Mouse (Mus musculus) lung, adult 2 months (tissue): ENCODE data around the gene Stoml2. TPM values are rescaled to one million over a fixed set of nuclear protein-coding genes. Genes with fewer than 3 reads are reported as not detected.
A peak's percentile ranks its signal among the peaks of the same experiment; 100 is the strongest.

Experiments used
- DNase-seq: peaks from one replicate; pipeline ENCODE4 v3.0.0; 2022
- H3K4me1 ChIP-seq: fragments of 200-500 bp; 2 replicates; pipeline ENCODE4 v1.6.1; 2011; ENCODE audit warnings: low read length; ENCODE audit not compliant: control insufficient read depth, insufficient read depth
- H3K4me3 ChIP-seq: fragments of 200-500 bp; replicated peaks from 2 replicates; pipeline ENCODE3; 2011; ENCODE audit warnings: low read depth, mild to moderate bottlenecking, control low read depth, low read length; ENCODE audit errors: extremely low read depth
- CTCF ChIP-seq: fragments of 200-500 bp; IDR thresholded peaks from 2 replicates; pipeline ENCODE4 v1.5.1; 2011; ENCODE audit warnings: mild to moderate bottlenecking, low read length, control low read depth; ENCODE audit not compliant: insufficient read depth
- POLR2A ChIP-seq: fragments of 200-500 bp; IDR thresholded peaks from 2 replicates; pipeline ENCODE4 v1.6.1; 2011; ENCODE audit warnings: low read depth, mild to moderate bottlenecking, control low read depth, low read length, borderline replicate concordance; ENCODE audit errors: extremely low read depth
- WGBS: fragments of 180-500 bp; shearing (Covaris S2); methylation state at CpG from one replicate; pipeline ENCODE4 v1.1.7; 2018; 5-methylcytosine and 5-hydroxymethylcytosine counted together
- polyA plus RNA-seq: library from polyadenylated mRNA; depleted of rRNA; stranded (reverse); fragments of >200 nt; gene quantifications from 2 replicates; pipeline ENCODE4 v1.2.3, GENCODE M21; 2012

Stoml2 gene
- polyA plus RNA-seq, 1 experiment: 56.6 TPM

DNA sequence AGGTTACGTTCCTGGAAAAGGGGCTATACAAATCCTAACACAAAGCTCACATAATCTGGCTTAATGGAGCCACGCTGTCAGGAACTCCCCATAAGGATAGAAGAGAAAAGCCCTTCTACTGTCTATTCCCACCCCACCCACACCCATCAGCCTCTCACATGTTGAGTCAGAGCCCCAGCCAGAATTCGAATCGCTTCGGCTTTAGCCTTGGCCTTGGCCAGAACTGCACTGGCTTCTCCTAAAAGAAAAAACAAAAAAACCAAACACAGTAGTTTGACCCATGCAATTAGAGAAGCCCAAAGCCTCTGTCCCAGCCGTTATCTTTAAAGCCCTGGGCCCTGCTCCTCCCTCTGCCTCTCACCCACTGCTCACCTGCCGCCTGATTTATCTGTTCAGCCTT is 2.4 kb downstream of the Stoml2 start:
- WGBS: 91% methylated on average over 7 of the region's 7 CpGs
- DNase-seq: no peak
- Histone ChIP-seq H3K4me3 (no peak overlapping the region), H3K4me1 (peaks cover 7% of the 10 kb centered on the region; the same call in 1 of the 2 replicates)
- no peak for TF ChIP-seq POLR2A
- no peak for TF ChIP-seq CTCF

DNA sequence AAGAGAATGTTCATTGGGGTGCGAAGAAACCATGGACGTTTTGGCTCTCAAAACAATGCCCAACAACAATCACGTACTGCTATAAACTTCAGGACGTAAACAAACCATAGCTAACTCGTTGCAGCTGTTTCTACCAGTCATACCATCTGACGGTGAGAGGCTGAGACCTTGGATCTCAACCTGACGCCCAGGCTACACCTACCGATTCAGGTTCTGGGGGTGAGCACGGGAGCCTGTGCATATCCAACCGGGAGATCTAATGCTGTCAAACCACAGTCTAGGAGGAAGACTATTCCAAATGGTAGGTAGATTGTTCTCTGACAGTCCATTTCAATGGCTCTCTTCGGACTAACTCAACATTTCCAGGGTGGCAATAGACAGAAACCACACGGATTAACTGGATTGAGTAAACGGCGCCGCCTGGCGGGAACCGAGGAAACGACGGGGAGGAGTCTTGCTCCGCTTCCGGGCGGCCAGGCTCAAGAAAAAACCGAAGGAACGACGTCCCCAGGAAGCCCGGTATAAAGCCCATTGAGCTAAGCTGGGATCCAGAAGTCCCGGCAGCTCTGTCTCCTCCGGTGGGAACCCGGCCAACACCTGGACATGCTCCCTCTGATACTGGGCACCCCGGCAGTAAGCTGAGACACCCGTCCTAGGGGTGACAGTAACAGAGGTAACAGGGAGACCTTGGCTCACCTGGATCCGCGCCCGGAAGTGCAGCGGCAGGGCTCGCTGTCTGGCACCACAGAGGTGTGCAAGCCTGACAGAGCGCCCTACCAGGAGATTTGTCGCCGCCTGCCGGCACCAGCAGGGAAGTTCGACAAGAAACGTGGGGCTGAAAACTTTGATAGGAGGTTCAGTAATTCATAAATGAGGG is 6.2 kb downstream of the Stoml2 start, which contains the start of gene Pigo:
Pigo (minus strand) TSS at position 736 of the 877 bp plus-strand sequence.
- 0 out of 2 replicates have a peak, but pooled peaks cover 3% of the 10 kb centered on the region for H3K4me1 ChIP-seq

DNA sequence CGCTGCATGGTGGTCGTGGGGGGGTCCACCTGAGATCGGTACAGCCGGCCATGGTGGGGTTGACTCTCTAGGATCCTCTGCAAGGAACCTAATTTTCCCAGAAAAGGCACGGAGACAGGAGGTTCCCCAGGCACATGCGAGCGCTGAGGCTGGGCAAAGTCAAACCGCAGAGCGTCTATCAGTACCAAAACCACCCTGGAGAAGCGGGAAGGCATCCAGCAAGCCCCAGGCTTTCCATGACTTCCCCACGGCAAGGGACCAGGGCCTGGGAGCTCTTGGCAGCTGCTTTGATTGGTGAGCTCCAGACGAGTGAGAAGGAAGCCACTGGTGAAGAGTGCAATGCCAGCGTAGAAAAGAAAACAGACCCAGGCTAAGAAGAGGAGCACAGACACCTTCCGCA is 6.8 kb downstream of the Stoml2 start:
- no peak for TF ChIP-seq POLR2A
- no peak for TF ChIP-seq CTCF
- WGBS: 75% methylated on average over 14 of the region's 14 CpGs
- Histone ChIP-seq H3K4me1 (0 out of 2 replicates have a peak, but pooled peaks cover 3% of the 10 kb centered on the region), H3K4me3 (no peak overlapping the region)
- DNase-seq: no peak

More for the DNA sequence above, 6.2 kb downstream of the Stoml2 start, which contains the start of gene Pigo:
- DNase-seq: peak; percentile 93
- 5% methylated on average over 42 of the region's 42 CpGs for WGBS
- peak within 1 kb of the TSS; percentile 85 for H3K4me3 ChIP-seq
- peak; percentile 69; the same call in 1 of the 2 replicates for TF ChIP-seq POLR2A
- peak; percentile 83 for TF ChIP-seq CTCF

DNA sequence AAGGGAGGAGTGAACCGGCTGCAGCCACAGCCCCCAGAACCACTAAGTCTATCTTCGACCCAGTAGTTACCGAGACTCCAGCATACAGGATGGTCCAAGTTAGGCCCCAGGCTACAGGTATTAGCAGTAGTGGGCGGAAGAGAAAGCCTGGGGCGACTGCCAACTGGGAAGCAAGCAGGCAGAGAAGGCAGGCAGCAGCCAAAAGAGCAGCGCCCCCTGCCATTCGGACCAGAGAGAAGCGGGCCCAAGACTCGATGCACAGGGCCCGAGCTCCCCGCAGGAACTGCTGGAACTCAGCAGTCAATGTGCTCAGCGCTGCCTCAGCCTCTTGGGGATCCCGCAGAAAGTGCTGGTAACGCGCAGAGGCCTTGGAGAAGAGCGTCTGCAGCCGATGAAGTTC is 10.2 kb downstream of the Stoml2 start:
- Histone ChIP-seq H3K4me1 (0 out of 2 replicates have a peak, but pooled peaks cover 3% of the 10 kb centered on the region), H3K4me3 (no peak overlapping the region)
- no peak for DNase-seq
- TF ChIP-seq POLR2A (no peak), CTCF (no peak)
- WGBS: 81% methylated on average over 17 of the region's 17 CpGs

DNA sequence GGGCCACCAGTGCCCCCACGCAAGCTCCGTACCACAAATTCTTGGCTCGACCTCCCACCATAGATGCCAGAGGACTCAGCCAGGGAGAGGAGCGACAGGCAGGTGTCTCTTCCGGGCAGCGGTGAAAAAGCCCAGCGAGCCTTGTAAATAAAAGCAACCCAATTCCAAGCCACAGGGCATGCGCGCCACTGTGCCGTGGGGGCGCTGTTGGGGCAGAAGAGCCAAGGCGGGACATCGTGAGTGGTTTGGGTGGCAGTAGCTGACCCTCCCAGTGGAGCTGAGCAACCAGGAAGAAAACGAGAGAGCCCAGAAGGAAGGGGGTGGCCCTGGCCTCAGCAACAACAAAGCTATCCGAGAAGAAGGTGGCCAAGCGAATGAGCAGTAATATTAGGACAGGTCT is 10.6 kb downstream of the Stoml2 start:
- H3K4me3 ChIP-seq: no peak overlapping the region
- 0 out of 2 replicates have a peak, but pooled peaks cover 3% of the 10 kb centered on the region for H3K4me1 ChIP-seq
- DNase-seq: no peak
- TF ChIP-seq CTCF (no peak), POLR2A (no peak)
- 91% methylated on average over 16 of the region's 16 CpGs for WGBS

DNA sequence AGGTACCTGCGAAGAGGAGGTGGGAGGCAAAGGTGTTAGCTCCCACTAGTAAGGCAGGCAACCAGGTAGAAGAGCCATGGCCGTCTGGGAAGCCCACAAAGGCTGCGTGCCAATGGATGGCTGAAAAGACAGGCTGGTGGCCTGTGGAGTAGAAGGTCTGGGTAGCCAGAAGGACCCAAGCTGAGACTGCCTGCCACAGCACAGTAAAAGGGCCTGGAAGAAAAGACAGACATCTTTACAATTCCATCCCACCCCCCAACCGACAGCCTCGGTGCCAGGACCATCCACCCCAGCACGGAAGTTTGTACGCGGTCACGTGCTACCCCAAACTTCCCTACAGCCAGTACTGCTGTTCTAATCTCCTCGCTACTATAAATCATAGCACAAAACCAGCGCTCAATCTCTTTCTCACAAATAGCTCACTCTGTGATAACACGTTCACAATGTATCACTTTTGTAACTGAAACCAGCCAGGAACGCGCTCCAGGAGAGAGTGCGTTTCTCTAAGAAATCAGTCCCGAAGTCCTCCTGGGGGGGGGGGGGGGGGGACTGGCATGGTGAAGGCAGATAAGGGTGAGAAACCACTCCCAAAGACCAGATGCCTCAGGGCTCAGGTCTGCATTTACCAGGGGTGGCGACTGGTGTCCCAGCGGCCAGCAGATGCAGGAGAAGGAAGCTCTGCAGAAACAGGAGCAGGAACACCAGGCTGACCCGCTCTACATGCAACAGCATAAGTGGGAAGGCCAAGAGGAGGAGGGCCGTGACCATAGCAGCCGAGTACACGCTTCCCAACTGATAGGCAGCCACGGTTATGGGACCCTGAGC is 11.7 kb downstream of the Stoml2 start:
- 94% methylated on average over 23 of the region's 23 CpGs for WGBS
- H3K4me3 ChIP-seq: no peak overlapping the region
- no peak for DNase-seq
- TF ChIP-seq CTCF (no peak), POLR2A (no peak)
- H3K4me1 ChIP-seq: 0 out of 2 replicates have a peak, but pooled peaks cover 2% of the 10 kb centered on the region

DNA sequence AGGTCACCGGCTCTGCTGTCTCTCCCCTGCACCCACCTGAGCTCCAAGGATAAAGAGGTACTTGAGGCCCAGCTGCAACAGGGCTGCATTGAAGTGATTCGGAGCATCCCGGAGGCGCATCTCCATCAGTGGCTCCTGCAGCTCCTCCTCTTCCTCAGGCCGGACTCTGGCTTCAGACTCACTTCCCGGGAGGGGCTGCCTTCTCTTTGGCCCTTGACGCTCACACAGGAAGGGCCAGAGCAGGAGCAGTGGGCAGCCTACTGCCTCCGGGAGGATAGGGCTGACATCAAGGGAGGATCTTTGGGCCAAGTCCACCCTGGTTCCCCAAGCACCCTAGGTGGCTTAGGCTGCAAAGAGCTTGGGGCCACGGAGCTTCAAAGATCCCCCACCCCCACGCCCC is 12.3 kb downstream of the Stoml2 start:
- no peak for TF ChIP-seq POLR2A
- no peak for TF ChIP-seq CTCF
- Histone ChIP-seq H3K4me3 (no peak overlapping the region), H3K4me1 (no peaks in the 10 kb centered on the region)
- 81% methylated on average over 10 of the region's 10 CpGs for WGBS
- no peak for DNase-seq

DNA sequence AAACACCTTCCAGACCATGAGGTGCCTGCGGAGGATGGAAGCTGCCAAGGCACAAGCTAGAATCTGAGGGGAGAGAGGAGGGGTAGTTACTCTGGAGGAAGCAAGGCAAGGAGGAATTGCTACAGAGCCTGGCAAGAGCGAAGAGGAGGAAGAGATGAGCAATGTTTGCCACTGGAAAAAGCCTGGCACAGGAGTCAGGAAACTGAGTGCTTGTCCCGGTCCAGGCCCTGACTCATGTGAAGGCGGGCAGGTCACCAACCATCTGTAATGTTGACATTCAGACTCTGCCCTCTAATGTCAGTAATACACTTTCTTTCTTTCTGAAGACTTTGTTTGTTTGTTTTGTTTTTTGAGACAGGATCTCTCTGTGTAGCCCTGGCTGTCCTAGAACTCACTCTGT is 13.4 kb downstream of the Stoml2 start:
- Histone ChIP-seq H3K4me1 (no peaks in the 10 kb centered on the region), H3K4me3 (no peak overlapping the region)
- 67% methylated on average over 4 of the region's 4 CpGs for WGBS
- DNase-seq: no peak
- TF ChIP-seq CTCF: no peak
- TF ChIP-seq POLR2A: no peak

DNA sequence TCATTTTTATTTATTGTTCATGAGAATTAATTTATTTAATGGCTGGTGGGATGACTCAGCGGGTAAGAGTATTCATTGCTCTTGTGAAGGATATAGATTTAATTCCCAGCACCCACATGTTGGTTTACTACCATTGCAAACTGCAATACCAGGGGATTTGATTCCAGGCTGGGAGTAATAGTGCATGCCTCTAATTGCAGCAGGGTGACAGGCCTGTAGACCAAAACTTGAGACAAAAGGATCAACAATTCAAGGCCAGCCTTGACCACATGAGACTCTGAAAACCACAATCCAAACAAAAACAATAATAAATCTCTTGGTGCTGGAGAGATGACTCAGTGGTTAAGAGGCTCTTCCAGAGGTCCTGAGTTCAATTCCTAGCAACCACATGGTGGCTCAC is 19.4 kb downstream of the Stoml2 start:
- Histone ChIP-seq H3K4me1 (no peaks in the 10 kb centered on the region; the same call in 1 of the 2 replicates), H3K4me3 (no peak overlapping the region)
- TF ChIP-seq POLR2A: no peak
- no peak for TF ChIP-seq CTCF
- no peak for DNase-seq
- 91% methylated on average over 1 of the region's 1 CpGs for WGBS
